Mouse (Mus musculus) myocyte (in vitro differentiated cells): ENCODE data around the gene Gm49405.

ENCODE experiments used
- CEBPB ChIP-seq: IDR thresholded peaks from 2 replicates; pipeline ENCODE4 v1.6.1; 2011; ENCODE audit warnings: mild to moderate bottlenecking, moderate library complexity; ENCODE audit not compliant: poor library complexity, insufficient read depth, severe bottlenecking
- E2F4 ChIP-seq: IDR thresholded peaks from one replicate; pipeline ENCODE4 v1.6.1; 2011; ENCODE audit warnings: mild to moderate bottlenecking, control low read depth, moderate library complexity; ENCODE audit not compliant: insufficient read depth
- MAX ChIP-seq: IDR thresholded peaks from one replicate; pipeline ENCODE4 v1.6.1; 2011; ENCODE audit warnings: low read depth, mild to moderate bottlenecking, control low read depth
- MYOD1 ChIP-seq, 3 experiments: IDR thresholded peaks; one replicate each; pipeline ENCODE4 v1.6.1; 2011; ENCODE audit warnings: control low read depth in 2 of 3, low read depth in 2 of 3, mild to moderate bottlenecking in 2 of 3, moderate library complexity in 1 of 3; ENCODE audit not compliant: insufficient read length in 2 of 3, control insufficient read depth in 1 of 3
- MYOG ChIP-seq, 3 experiments: IDR thresholded peaks; one replicate each; pipeline ENCODE4 v1.6.1; 2011; ENCODE audit warnings: control low read depth in 2 of 3, low read depth in 2 of 3, mild to moderate bottlenecking in 2 of 3; ENCODE audit not compliant: insufficient read length in 2 of 3, control insufficient read depth in 1 of 3, insufficient read depth in 1 of 3
- POLR2A ChIP-seq: IDR thresholded peaks from one replicate; pipeline ENCODE4 v1.6.1; 2011; ENCODE audit warnings: low read depth, mild to moderate bottlenecking, control low read depth, moderate library complexity; ENCODE audit not compliant: insufficient read length
- USF1 ChIP-seq: IDR thresholded peaks from one replicate; pipeline ENCODE4 v1.6.1; 2011; ENCODE audit warnings: low read depth, mild to moderate bottlenecking, control low read depth, moderate library complexity

GRCm38 (mm10) chr19:4051016-4051415, 50.6 kb downstream of the Gm49405 start:
- TF ChIP-seq MAX: no peak
- TF ChIP-seq USF1: no peak
- TF ChIP-seq POLR2A: no peak
- TF ChIP-seq E2F4: no peak
- TF ChIP-seq CEBPB: no peak
- no peak for TF ChIP-seq MYOG (IDR thresholded peaks at IDR 0.05; ENCODE audit: control insufficient read depth in 1 of 3, insufficient read depth in 1 of 3, insufficient read length in 2 of 3, low read depth in 2 of 3)
- no peak for TF ChIP-seq MYOD1 (IDR thresholded peaks at IDR 0.05; ENCODE audit: control insufficient read depth in 1 of 3, insufficient read length in 2 of 3, low read depth in 2 of 3)
